Mouse (Mus musculus): ENCODE measurements at regions not wholly inside any gene's neighbourhood (a gene's known extent, or its start where the extent isn't known, plus 50 kb on each side); places are given as distances from the start of the nearest gene placed in this dataset.

GRCm38 (mm10) chr12:110081831-110082615 is 196.8 kb upstream of the Dio3 start:
- DNase-seq (ENCODE audit: low spot score in 2 of 2): no peak

GRCm38 (mm10) chr12:110082921-110083320 is 195.9 kb upstream of the Dio3 start:
- DNase-seq (ENCODE audit: low spot score in 2 of 2): no peak

- DNase-seq (ENCODE audit: low spot score in 2 of 2): no peak
These were observed 195.4 kb upstream of the Dio3 start for GRCm38 (mm10) chr12:110083471-110083870.

GRCm38 (mm10) chr12:110086921-110087320 is 191.9 kb upstream of the Dio3 start:
- no peak for DNase-seq (ENCODE audit: low spot score in 2 of 2)

GRCm38 (mm10) chr12:110087812-110088211 is 191.1 kb upstream of the Dio3 start:
- DNase-seq (ENCODE audit: low spot score in 2 of 2): no peak

- no peak for DNase-seq (ENCODE audit: low spot score in 2 of 2)
These were observed 176.7 kb upstream of the Dio3 start for GRCm38 (mm10) chr12:110102186-110102585.

GRCm38 (mm10) chr12:110112051-110112722 is 166.7 kb upstream of the Dio3 start:
- DNase-seq (ENCODE audit: low spot score in 2 of 2): no peak

GRCm38 (mm10) chr12:110112723-110113105 is 166.2 kb upstream of the Dio3 start:
- no peak for DNase-seq (ENCODE audit: low spot score in 2 of 2)

GRCm38 (mm10) chr12:110120141-110120540 is 158.7 kb upstream of the Dio3 start:
- no peak for DNase-seq (ENCODE audit: low spot score in 2 of 2)

GRCm38 (mm10) chr12:110122976-110123375 is 155.9 kb upstream of the Dio3 start:
- DNase-seq (ENCODE audit: low spot score in 2 of 2): no peak

- DNase-seq (ENCODE audit: low spot score in 2 of 2): no peak
These were observed 152.3 kb upstream of the Dio3 start for GRCm38 (mm10) chr12:110126525-110126924.

- no peak for DNase-seq (ENCODE audit: low spot score in 2 of 2)
These were observed 133.5 kb upstream of the Dio3 start for GRCm38 (mm10) chr12:110145379-110145778.

- DNase-seq (ENCODE audit: low spot score in 2 of 2): no peak
These were observed 124.5 kb upstream of the Dio3 start for GRCm38 (mm10) chr12:110154225-110154962.

GRCm38 (mm10) chr12:110154963-110155325 is 123.9 kb upstream of the Dio3 start:
- DNase-seq (ENCODE audit: low spot score in 2 of 2): no peak

- no peak for DNase-seq (ENCODE audit: low spot score in 2 of 2)
These were observed 122.4 kb upstream of the Dio3 start for GRCm38 (mm10) chr12:110156441-110156840.

- no peak for DNase-seq (ENCODE audit: low spot score in 2 of 2)
These were observed 120.7 kb upstream of the Dio3 start for GRCm38 (mm10) chr12:110157998-110158747.

GRCm38 (mm10) chr12:110161306-110161705 is 117.6 kb upstream of the Dio3 start:
- no peak for DNase-seq (ENCODE audit: low spot score in 2 of 2)

GRCm38 (mm10) chr12:110165462-110165861 is 113.4 kb upstream of the Dio3 start:
- DNase-seq (ENCODE audit: low spot score in 2 of 2): no peak

- no peak for DNase-seq (ENCODE audit: low spot score in 2 of 2)
These were observed 110.5 kb upstream of the Dio3 start for GRCm38 (mm10) chr12:110168407-110168806.

- no peak for DNase-seq (ENCODE audit: low spot score in 2 of 2)
These were observed 109.6 kb upstream of the Dio3 start for GRCm38 (mm10) chr12:110169261-110169660.

- DNase-seq (ENCODE audit: low spot score in 2 of 2): no peak
These were observed 108.4 kb upstream of the Dio3 start for GRCm38 (mm10) chr12:110170496-110170895.

- DNase-seq (ENCODE audit: low spot score in 2 of 2): no peak
These were observed 101.0 kb upstream of the Dio3 start for GRCm38 (mm10) chr12:110177826-110178225.

All from spleen, postnatal 10 days (tissue).